Mouse (Mus musculus) urinary bladder, postnatal 0 days (tissue): ENCODE measurements around the gene Arhgap20. TPM values are rescaled to one million over a fixed set of nuclear protein-coding genes. Genes with fewer than 3 reads are reported as not detected.

Experiments used
- polyA plus RNA-seq: library from polyadenylated mRNA; unstranded; fragments of >200 nt; fragmentation: Nextera tagmentation; extraction: Ambion mirVana; gene quantifications from 2 replicates; pipeline ENCODE4 v1.2.1, GENCODE M21; 2015

The Arhgap20 gene
- 6.2 and 7.2 TPM in 2 replicates for polyA plus RNA-seq

DNA sequence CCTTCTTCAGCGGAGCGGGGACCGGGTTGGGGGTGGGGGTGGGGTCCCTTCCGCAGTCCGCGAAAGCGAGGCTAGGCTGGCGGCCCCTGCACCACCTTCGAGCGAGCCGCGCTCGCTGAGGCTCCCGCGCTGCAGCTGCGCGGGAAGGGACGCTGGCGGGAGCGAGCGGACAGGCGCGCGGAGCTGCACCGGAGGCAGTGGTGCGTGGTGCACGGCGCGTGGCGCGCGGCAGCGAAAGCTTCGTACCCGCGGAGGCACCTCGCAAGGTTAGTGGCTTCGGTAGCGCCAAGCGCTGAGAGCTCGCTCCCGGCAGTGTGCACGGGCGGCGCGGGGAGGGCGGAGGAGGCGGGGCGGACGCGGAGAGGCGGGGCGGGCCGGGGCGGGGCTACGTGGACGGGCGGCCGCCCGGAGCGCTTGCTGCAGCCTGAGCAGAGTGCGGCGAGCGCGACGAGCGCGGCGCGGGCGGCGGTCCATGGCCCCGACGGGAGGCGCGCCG is at the start of gene Arhgap20:
Arhgap20 (plus strand) TSS at position 417 of the 496 bp plus-strand sequence.

Other genes starting within 250 kb of the Arhgap20 start
- gene Fdx1, start 198.2 kb downstream of the Arhgap20 start, polyA plus RNA-seq: 106 and 119 TPM in 2 replicates